Mouse (Mus musculus) forebrain, embryonic 11.5 days (tissue): Measurements from ENCODE around the gene Ostm1. TPM values are rescaled to one million over a fixed set of nuclear protein-coding genes. Genes with fewer than 3 reads are reported as not detected.
A peak's percentile ranks its signal among the peaks of the same experiment; 100 is the strongest.

Experiments used
- ATAC-seq: fragments of 200-750 bp; cut with Nextera tagmentation; replicated peaks from 2 replicates; pipeline ENCODE4 v1.8.0; 2017; ENCODE audit warnings: moderate TSS enrichment; ENCODE audit not compliant: low FRiP score
- DNase-seq: peaks from one replicate; pipeline ENCODE4 v3.0.0-alpha.2; 2017; ENCODE audit warnings: low spot score
- H3K27ac ChIP-seq: fragments of 300-500 bp; sonication (generic); 2 replicates; pipeline ENCODE4 v1.5.1; 2014; ENCODE audit warnings: low read depth, low read length
- H3K27me3 ChIP-seq: fragments of 300-500 bp; sonication (generic); 2 replicates; pipeline ENCODE4 v1.6.1; 2014; ENCODE audit warnings: mild to moderate bottlenecking, low read length, mixed read lengths; ENCODE audit not compliant: control insufficient read depth, insufficient read depth
- H3K36me3 ChIP-seq: fragments of 300-500 bp; sonication (generic); 2 replicates; pipeline ENCODE4 v1.6.1; 2014; ENCODE audit warnings: mild to moderate bottlenecking, low read length, moderate library complexity, mixed read lengths; ENCODE audit not compliant: control insufficient read depth, insufficient read depth
- H3K4me1 ChIP-seq: fragments of 300-500 bp; sonication (generic); replicated peaks from 2 replicates; pipeline ENCODE4 v1.6.1; 2014; ENCODE audit warnings: low read length, mixed read lengths; ENCODE audit not compliant: control insufficient read depth, insufficient read depth
- H3K4me2 ChIP-seq: fragments of 300-500 bp; sonication (generic); 2 replicates; pipeline ENCODE4 v1.6.1; 2014; ENCODE audit warnings: low read depth, mild to moderate bottlenecking, low read length, moderate library complexity, mixed read lengths; ENCODE audit not compliant: severe bottlenecking
- H3K4me3 ChIP-seq: fragments of 300-500 bp; sonication (generic); 2 replicates; pipeline ENCODE4 v1.5.1; 2014; ENCODE audit warnings: low read depth, low read length
- H3K9ac ChIP-seq: fragments of 300-500 bp; sonication (generic); 2 replicates; pipeline ENCODE4 v1.6.1; 2014; ENCODE audit warnings: low read length
- H3K9me3 ChIP-seq: fragments of 300-500 bp; sonication (generic); 2 replicates; pipeline ENCODE4 v1.6.1; 2016; ENCODE audit warnings: low read length, mixed read lengths; ENCODE audit not compliant: control insufficient read depth
- WGBS: fragments of 180-500 bp; shearing (Covaris S2); extraction: QIAGEN DNeasy Blood & Tissue Kit; methylation state at CpG from one replicate; pipeline ENCODE4 v1.1.7; 2014; 5-methylcytosine and 5-hydroxymethylcytosine counted together
- polyA plus RNA-seq: library from polyadenylated mRNA; unstranded; fragments of >200 nt; fragmentation: Nextera tagmentation; extraction: Ambion mirVana; gene quantifications from 2 replicates; pipeline ENCODE4 v1.2.1, GENCODE M21; 2014

The Ostm1 gene
- polyA plus RNA-seq, 1 experiment from 2014 or later: 59.0 TPM

DNA sequence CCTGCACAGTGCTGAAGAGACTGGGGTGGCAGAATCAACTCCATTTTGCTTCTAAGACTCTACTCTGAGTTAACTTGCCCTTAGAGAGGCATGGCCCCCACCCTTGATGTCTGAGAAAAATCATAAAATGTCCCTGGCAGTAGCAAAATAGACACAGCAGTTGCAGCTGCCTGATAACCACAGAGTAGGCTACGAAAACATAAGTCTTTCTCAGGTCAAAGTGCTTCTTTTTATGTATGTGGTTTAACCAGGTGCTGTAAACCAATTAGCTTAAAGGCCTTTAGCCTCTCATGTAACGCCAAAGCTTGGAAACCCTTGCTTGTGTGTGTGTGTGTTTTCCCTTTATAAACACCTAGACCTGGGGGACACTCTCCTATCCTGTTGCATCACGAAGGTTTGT, 89.2 kb downstream of the Ostm1 start:
- Histone ChIP-seq H3K36me3 (no peaks in the 10 kb centered on the region), H3K9ac (no peak overlapping the region), H3K4me2 (no peak overlapping the region), H3K9me3 (no peaks in the 10 kb centered on the region; the same call in 1 of the 2 replicates), H3K27me3 (no peaks in the 10 kb centered on the region), H3K27ac (no peak overlapping the region), H3K4me3 (no peak overlapping the region), H3K4me1 (no peaks in the 10 kb centered on the region)
- 79% methylated on average over 3 of the region's 3 CpGs for WGBS
- ATAC-seq (no peak), DNase-seq (no peak)

GRCm38 (mm10) chr10:42675571-42675970, 91.9 kb downstream of the Ostm1 start:
- Histone ChIP-seq H3K27ac (no peak overlapping the region), H3K9me3 (no peaks in the 10 kb centered on the region; the same call in 1 of the 2 replicates), H3K9ac (no peak overlapping the region), H3K4me3 (no peak overlapping the region), H3K27me3 (no peaks in the 10 kb centered on the region), H3K4me2 (no peak overlapping the region), H3K36me3 (no peaks in the 10 kb centered on the region), H3K4me1 (peaks cover 6% of the 10 kb centered on the region)
- DNase-seq (no peak), ATAC-seq (no peak)
- WGBS: 90% methylated on average over 4 of the region's 4 CpGs

DNA sequence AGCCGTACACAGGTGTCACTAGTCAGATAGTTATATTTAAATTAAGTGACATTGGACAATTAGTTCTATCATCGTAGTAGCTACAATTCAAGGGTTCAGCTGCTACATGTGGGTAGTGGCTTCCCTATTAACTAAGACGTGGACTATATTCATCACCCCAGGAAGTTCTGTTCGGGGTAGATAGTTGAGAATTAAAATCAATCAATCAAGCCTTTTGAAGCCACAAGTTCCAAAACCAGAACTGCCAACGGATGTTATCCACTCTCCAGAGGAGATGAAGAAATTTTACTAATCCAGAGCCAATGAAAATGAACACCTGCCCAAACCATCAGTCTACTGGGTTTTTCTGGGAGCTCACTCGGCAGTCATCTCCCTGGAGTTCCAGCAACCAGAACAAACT, 94.7 kb downstream of the Ostm1 start:
- Histone ChIP-seq H3K27me3 (no peaks in the 10 kb centered on the region), H3K27ac (no peak overlapping the region; the same call in 1 of the 2 replicates), H3K4me3 (peak overlapping the region; percentile 91), H3K4me1 (peaks cover 8% of the 10 kb centered on the region), H3K36me3 (no peaks in the 10 kb centered on the region; the same call in 1 of the 2 replicates), H3K9ac (peak overlapping the region; percentile 72), H3K9me3 (no peaks in the 10 kb centered on the region; the same call in 1 of the 2 replicates), H3K4me2 (peak overlapping the region; percentile 85)
- ATAC-seq (no peak), DNase-seq (no peak)
- 50% methylated on average over 6 of the region's 6 CpGs for WGBS

DNA sequence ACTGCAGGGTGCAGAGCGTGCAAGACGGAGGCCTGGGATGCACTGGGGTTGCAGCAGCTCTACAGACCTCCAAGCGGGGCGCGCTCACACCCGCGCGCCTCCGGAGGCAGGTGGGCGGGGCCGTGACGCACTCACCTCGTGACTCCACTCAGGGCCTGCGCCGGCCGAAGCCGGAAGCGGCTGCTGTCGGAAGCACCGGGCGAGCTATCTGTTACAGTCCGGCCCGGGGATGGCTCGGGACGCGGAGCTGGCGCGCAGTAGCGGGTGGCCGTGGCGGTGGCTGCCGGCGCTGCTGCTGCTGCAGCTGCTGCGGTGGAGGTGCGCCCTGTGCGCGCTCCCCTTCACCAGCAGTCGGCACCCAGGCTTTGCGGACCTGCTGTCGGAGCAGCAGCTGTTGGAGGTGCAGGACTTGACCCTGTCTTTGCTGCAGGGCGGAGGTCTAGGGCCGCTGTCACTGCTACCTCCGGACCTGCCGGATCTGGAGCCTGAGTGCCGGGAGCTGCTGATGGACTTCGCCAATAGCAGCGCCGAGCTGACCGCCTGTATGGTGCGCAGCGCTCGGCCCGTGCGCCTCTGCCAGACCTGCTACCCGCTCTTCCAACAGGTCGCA, 95.2 kb downstream of the Ostm1 start:
- Histone ChIP-seq H3K4me1 (peaks cover 8% of the 10 kb centered on the region), H3K36me3 (no peaks in the 10 kb centered on the region; the same call in 1 of the 2 replicates), H3K4me3 (peak overlapping the region; percentile 91), H3K27ac (peak overlapping the region; percentile 46; the same call in 1 of the 2 replicates), H3K27me3 (no peaks in the 10 kb centered on the region), H3K9ac (peak overlapping the region; percentile 72), H3K4me2 (peak overlapping the region; percentile 85), H3K9me3 (no peaks in the 10 kb centered on the region)
- WGBS: under 1% methylated on average over 56 of the region's 56 CpGs
- ATAC-seq (peak; percentile 97), DNase-seq (peak; percentile 96)

GRCm38 (mm10) chr10:42679586-42679985, 96.0 kb downstream of the Ostm1 start:
- WGBS: 11% methylated on average over 10 of the region's 10 CpGs
- ATAC-seq: no peak
- DNase-seq: no peak
- peak overlapping the region; percentile 72 for H3K9ac ChIP-seq
- no peaks in the 10 kb centered on the region for H3K9me3 ChIP-seq
- peak overlapping the region; percentile 85 for H3K4me2 ChIP-seq
- H3K4me1 ChIP-seq: peaks cover 8% of the 10 kb centered on the region
- H3K27ac ChIP-seq: no peak overlapping the region
- peak overlapping the region; percentile 91 for H3K4me3 ChIP-seq
- no peaks in the 10 kb centered on the region; the same call in 1 of the 2 replicates for H3K36me3 ChIP-seq
- H3K27me3 ChIP-seq: no peaks in the 10 kb centered on the region

DNA sequence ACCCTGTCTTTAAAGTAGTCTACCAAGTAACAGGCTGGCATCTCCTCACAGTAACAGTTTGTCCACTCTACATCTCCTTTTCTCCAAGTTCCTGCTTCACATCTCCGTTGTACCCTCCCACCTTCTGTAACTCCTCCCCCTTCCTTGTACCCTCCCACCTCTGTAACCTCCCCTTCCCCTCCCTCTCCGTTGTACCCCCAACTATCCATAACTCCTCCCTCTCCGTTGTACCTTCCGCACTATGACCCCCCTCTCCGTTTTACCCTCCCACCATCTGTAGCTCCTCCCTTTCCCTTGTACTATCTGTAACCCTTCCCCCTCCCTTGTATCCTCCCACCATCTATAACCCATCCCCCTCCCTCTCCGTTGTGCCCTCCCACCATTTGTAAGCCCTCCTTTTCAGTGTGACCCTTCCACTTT, 97.0 kb downstream of the Ostm1 start:
- no peaks in the 10 kb centered on the region for H3K27me3 ChIP-seq
- H3K9ac ChIP-seq: no peak overlapping the region
- no peak overlapping the region for H3K27ac ChIP-seq
- DNase-seq (no peak), ATAC-seq (no peak)
- no peak overlapping the region for H3K4me2 ChIP-seq
- WGBS: 13% methylated on average over 6 of the region's 6 CpGs
- no peaks in the 10 kb centered on the region; the same call in 1 of the 2 replicates for H3K36me3 ChIP-seq
- no peaks in the 10 kb centered on the region for H3K9me3 ChIP-seq
- peaks cover 8% of the 10 kb centered on the region for H3K4me1 ChIP-seq
- no peak overlapping the region for H3K4me3 ChIP-seq

GRCm38 (mm10) chr10:42682421-42682820, 98.8 kb downstream of the Ostm1 start:
- Histone ChIP-seq H3K27ac (no peak overlapping the region), H3K4me1 (peaks cover 8% of the 10 kb centered on the region), H3K36me3 (no peaks in the 10 kb centered on the region; the same call in 1 of the 2 replicates), H3K27me3 (no peaks in the 10 kb centered on the region), H3K9ac (no peak overlapping the region), H3K4me3 (no peak overlapping the region), H3K4me2 (no peak overlapping the region), H3K9me3 (no peaks in the 10 kb centered on the region)
- ATAC-seq (no peak), DNase-seq (no peak)
- WGBS: 86% methylated on average over 8 of the region's 8 CpGs

- no peaks in the 10 kb centered on the region for H3K9me3 ChIP-seq
- H3K4me1 ChIP-seq: peaks cover 5% of the 10 kb centered on the region; the same call in 1 of the 2 replicates
- ATAC-seq: no peak
- 92% methylated on average over 5 of the region's 5 CpGs for WGBS
- no peaks in the 10 kb centered on the region; the same call in 1 of the 2 replicates for H3K36me3 ChIP-seq
- no peak overlapping the region for H3K27ac ChIP-seq
- no peak overlapping the region for H3K4me2 ChIP-seq
- no peak overlapping the region for H3K9ac ChIP-seq
- H3K4me3 ChIP-seq: no peak overlapping the region
- no peaks in the 10 kb centered on the region for H3K27me3 ChIP-seq
- DNase-seq: no peak
These were observed 104.3 kb downstream of the Ostm1 start for GRCm38 (mm10) chr10:42687873-42688272.

GRCm38 (mm10) chr10:42689694-42690093, 106.1 kb downstream of the Ostm1 start:
- WGBS: 71% methylated on average over 1 of the region's 1 CpGs
- no peak for DNase-seq
- no peaks in the 10 kb centered on the region for H3K36me3 ChIP-seq
- no peak for ATAC-seq
- no peaks in the 10 kb centered on the region for H3K27me3 ChIP-seq
- no peak overlapping the region for H3K27ac ChIP-seq
- H3K9ac ChIP-seq: no peak overlapping the region
- H3K4me3 ChIP-seq: no peak overlapping the region
- H3K9me3 ChIP-seq: no peaks in the 10 kb centered on the region
- no peak overlapping the region for H3K4me2 ChIP-seq
- H3K4me1 ChIP-seq: peaks cover 5% of the 10 kb centered on the region; the same call in 1 of the 2 replicates
